Mouse (Mus musculus) neutrophil, adult 5-6 weeks (primary cell): ENCODE measurements around the gene Tesk2. TPM values are rescaled to one million over a fixed set of nuclear protein-coding genes. Genes with fewer than 3 reads are reported as not detected.
"Not testable (repeated sequence)": the region's sequence is repeated elsewhere in the genome, so short reads cannot be mapped to it uniquely, and the experiment has no call there.

Source experiments
- ATAC-seq: fragments of 151-379, 151-347 bp; 2 replicates; pipeline ENCODE4 v1.8.0; 2017; ENCODE audit warnings: mild to moderate bottlenecking, moderate TSS enrichment; ENCODE audit not compliant: insufficient number of reproducible peaks, poor library complexity, low FRiP score, severe bottlenecking; ENCODE audit errors: extremely low read depth
- total RNA-seq: library from RNA; stranded (forward); fragments of 200-1000 nt; gene quantifications from 2 replicates; pipeline ENCODE4 v1.2.3, GENCODE M21; 2017

The Tesk2 gene
- total RNA-seq, 1 experiment from 2014 or later = 9.3 TPM

GRCm38 (mm10) chr4:116827819-116828218, 107.1 kb downstream of the Tesk2 start:
- peak; percentile 75 for ATAC-seq

DNA sequence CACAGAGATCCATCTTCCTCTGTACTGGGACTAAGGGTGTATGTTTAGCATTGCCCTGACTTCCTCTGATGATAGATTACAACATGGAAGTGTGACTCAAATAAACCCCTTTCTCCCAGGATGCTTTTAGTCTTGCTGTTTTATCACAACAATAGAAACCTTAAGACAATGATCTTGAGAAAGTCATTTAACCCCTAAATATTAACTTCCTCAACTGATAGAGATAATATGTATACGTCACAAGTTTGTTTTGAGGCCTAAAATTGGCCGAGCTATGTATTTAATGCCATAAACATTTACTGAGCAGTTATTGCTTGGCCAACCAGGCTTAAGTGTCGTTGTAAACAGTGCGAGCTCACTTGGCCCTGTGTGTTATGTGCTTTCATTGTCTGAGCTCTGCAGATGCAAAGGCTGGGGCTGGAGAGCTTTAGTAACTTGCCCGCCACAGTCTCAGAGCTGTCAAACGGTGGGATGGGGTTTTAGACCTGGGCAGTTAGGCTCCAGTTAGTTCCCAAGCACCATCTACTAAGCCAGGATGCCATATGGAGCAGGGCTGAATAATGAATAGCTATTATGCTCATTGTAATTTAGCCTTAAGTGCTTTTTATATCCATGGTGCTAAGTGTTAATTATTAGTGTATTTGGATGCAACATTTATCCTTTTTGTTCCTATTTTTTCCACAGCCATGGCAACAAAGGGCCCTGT, 108.8 kb downstream of the Tesk2 start:
- ATAC-seq = no peak

- no peak for ATAC-seq
Measured at GRCm38 (mm10) chr4:116830070-116830368, 109.3 kb downstream of the Tesk2 start.

DNA sequence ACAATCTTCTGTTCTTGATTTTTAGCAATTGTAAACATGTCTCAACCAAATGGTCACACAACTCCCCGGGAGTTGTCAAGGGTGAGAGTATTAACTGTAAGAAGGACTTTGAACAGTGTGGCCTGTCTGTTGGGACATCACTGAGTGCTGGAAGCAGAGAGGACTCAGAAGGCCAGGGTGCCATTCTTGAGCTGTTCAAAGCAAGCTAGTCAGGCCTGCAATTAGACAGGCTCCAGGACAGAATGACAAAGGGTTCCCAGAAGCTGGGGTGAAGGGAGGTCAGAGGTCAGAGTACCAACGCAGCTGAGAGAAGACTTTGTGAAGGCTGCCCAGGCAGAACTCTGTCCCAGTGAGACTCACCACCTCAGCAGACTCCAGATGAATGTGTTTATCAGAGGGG, 118.3 kb downstream of the Tesk2 start:
- no peak for ATAC-seq

GRCm38 (mm10) chr4:116840096-116840495, 119.3 kb downstream of the Tesk2 start:
- not testable (repeated sequence) for ATAC-seq

DNA sequence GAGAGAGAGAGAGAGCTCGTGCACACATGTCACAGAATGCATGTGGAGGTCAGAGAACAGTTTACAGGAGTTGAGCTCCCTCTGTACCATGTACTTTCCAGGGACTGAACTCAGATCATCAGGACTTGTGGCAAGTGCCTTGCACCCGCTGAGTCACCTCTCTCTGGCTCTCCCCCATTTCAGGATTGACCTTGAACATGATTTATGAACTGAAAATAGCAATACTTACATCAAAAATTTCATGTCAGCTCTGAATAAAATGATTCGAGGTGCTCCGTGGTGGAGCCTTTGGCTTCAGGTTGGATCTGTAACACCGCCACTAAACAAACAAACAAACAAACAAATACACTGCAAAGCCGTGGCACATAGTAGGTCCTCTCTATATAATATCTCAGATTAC, 120.1 kb downstream of the Tesk2 start:
- no peak for ATAC-seq

DNA sequence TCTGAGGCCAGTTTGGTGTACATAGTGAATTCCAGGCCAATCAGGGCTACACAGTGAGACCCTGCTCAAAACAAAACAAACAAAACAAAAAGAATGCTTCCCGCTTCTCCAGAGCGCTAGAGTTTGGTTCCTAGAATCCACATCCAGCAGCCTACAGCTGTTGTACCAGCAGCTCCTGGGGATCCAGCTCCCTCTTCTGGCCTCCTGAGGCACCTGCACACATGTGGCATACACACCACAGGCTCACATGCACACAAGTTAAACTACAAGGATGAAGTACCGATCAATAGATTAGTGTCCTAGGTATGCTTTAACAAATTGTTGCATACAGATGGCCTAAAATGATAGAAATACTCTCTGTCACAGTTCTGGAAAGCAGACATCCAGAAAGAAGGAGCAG, 123.6 kb downstream of the Tesk2 start:
- ATAC-seq = no peak

DNA sequence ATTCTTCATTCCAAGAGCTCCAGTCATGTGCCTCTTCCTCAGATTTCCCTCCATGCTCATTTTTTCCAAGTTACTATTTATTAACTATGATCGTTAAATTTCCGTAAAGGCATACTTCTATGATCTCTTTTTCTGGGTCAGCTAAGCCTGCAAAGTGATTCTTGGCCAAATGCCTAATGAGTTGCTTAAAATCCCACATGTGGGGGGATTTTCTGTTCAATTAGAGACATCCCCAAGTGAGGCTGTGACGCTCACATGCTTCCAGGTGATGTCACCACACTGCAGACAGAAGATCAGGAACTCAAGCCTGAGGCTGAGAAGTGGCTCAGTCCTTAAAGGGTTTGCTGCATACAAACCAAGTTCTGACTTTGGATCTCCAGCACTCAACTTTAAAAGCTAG, 129.2 kb downstream of the Tesk2 start:
- ATAC-seq = no peak

- no peak for ATAC-seq
Measured at GRCm38 (mm10) chr4:116854286-116854685, 133.5 kb downstream of the Tesk2 start.

Other genes with a start within 250 kb of the Tesk2 start
- 7.1 and 11.1 TPM in 2 replicates for gene Ipp, start 213.4 kb upstream of the Tesk2 start, total RNA-seq
- 7.9 and 10.1 TPM in 2 replicates for gene Tmem69, start 165.0 kb upstream of the Tesk2 start, total RNA-seq
- gene Gpbp1l1, start 163.3 kb upstream of the Tesk2 start, total RNA-seq = 300 and 312 TPM in 2 replicates
- gene Ccdc17, start 124.3 kb upstream of the Tesk2 start, total RNA-seq = 7.2 and 14.2 TPM in 2 replicates
- gene Nasp, start 93.0 kb upstream of the Tesk2 start, total RNA-seq = 88.5 and 105 TPM in 2 replicates
- gene Akr1a1, start 69.3 kb upstream of the Tesk2 start, total RNA-seq = 175 and 178 TPM in 2 replicates
- 56.9 and 58.1 TPM in 2 replicates for gene Prdx1, start 35.4 kb upstream of the Tesk2 start, total RNA-seq
- gene Mmachc, start 12.5 kb upstream of the Tesk2 start, total RNA-seq = 2.6 and 2.8 TPM in 2 replicates
- 17.4 and 18.3 TPM in 2 replicates for gene Ccdc163, start 12.4 kb upstream of the Tesk2 start, total RNA-seq
- gene Toe1, start 86.7 kb downstream of the Tesk2 start, total RNA-seq = 43.6 and 47.6 TPM in 2 replicates
- gene Mutyh, start 86.8 kb downstream of the Tesk2 start, total RNA-seq = 8.4 and 9.1 TPM in 2 replicates
- gene Hpdl, start 100.8 kb downstream of the Tesk2 start, total RNA-seq = not detected in 2 replicates
- gene Zswim5, start 156.4 kb downstream of the Tesk2 start, total RNA-seq = 0.12 TPM in 1 of 2 replicates, not detected in the other